Mouse (Mus musculus) liver, postnatal 0 days (tissue): Measurements from ENCODE around the gene Pced1b.

ENCODE experiments used
- CTCF ChIP-seq: sonication (generic); IDR thresholded peaks from 2 replicates; pipeline ENCODE4 v1.5.1; 2016; ENCODE audit warnings: antibody characterized with exemption, low read depth
- EP300 ChIP-seq: IDR thresholded peaks from 2 replicates; pipeline ENCODE4 v1.6.1; 2016; ENCODE audit warnings: antibody characterized with exemption, low read depth, mild to moderate bottlenecking

- TF ChIP-seq EP300 (no peak), CTCF (no peak)
Observed at GRCm38 (mm10) chr15:97394561-97394960, 147.7 kb downstream of the Pced1b start.
